Mouse (Mus musculus) lung, adult 2 months (tissue): Measurements from ENCODE around the gene Ankrd6. TPM values are rescaled to one million over a fixed set of nuclear protein-coding genes. Genes with fewer than 3 reads are reported as not detected.

Source experiments
- DNase-seq: peaks from one replicate; pipeline ENCODE4 v3.0.0; 2022
- H3K4me1 ChIP-seq: fragments of 200-500 bp; 2 replicates; pipeline ENCODE4 v1.6.1; 2011; ENCODE audit warnings: low read length; ENCODE audit not compliant: control insufficient read depth, insufficient read depth
- H3K4me3 ChIP-seq: fragments of 200-500 bp; replicated peaks from 2 replicates; pipeline ENCODE3; 2011; ENCODE audit warnings: low read depth, mild to moderate bottlenecking, control low read depth, low read length; ENCODE audit errors: extremely low read depth
- CTCF ChIP-seq: fragments of 200-500 bp; IDR thresholded peaks from 2 replicates; pipeline ENCODE4 v1.5.1; 2011; ENCODE audit warnings: mild to moderate bottlenecking, low read length, control low read depth; ENCODE audit not compliant: insufficient read depth
- POLR2A ChIP-seq: fragments of 200-500 bp; IDR thresholded peaks from 2 replicates; pipeline ENCODE4 v1.6.1; 2011; ENCODE audit warnings: low read depth, mild to moderate bottlenecking, control low read depth, low read length, borderline replicate concordance; ENCODE audit errors: extremely low read depth
- WGBS: fragments of 180-500 bp; shearing (Covaris S2); methylation state at CpG from one replicate; pipeline ENCODE4 v1.1.7; 2018; 5-methylcytosine and 5-hydroxymethylcytosine counted together
- polyA plus RNA-seq: library from polyadenylated mRNA; depleted of rRNA; stranded (reverse); fragments of >200 nt; gene quantifications from 2 replicates; pipeline ENCODE4 v1.2.3, GENCODE M21; 2012

The Ankrd6 gene
- polyA plus RNA-seq, 1 experiment: 0.72 TPM

- no peaks in the 10 kb centered on the region for H3K4me1 ChIP-seq
- no peak overlapping the region for H3K4me3 ChIP-seq
- no peak for TF ChIP-seq POLR2A
- TF ChIP-seq CTCF: no peak
- WGBS: 26% methylated on average over 11 of the region's 11 CpGs
- DNase-seq: no peak
Measured at GRCm38 (mm10) chr4:32889246-32889645, 61.4 kb downstream of the Ankrd6 start.

- TF ChIP-seq CTCF (no peak), POLR2A (no peak)
- no peak for DNase-seq
- H3K4me3 ChIP-seq: no peak overlapping the region
- H3K4me1 ChIP-seq: no peaks in the 10 kb centered on the region
- 91% methylated on average over 3 of the region's 3 CpGs for WGBS
Measured at GRCm38 (mm10) chr4:32886479-32886878, 64.2 kb downstream of the Ankrd6 start.

GRCm38 (mm10) chr4:32884599-32884998 is 66.0 kb downstream of the Ankrd6 start:
- TF ChIP-seq CTCF (no peak), POLR2A (no peak)
- 48% methylated on average over 9 of the region's 9 CpGs for WGBS
- DNase-seq: no peak
- Histone ChIP-seq H3K4me3 (no peak overlapping the region), H3K4me1 (no peaks in the 10 kb centered on the region)

- 65% methylated on average over 4 of the region's 4 CpGs for WGBS
- TF ChIP-seq CTCF (no peak), POLR2A (no peak)
- DNase-seq: no peak
- Histone ChIP-seq H3K4me1 (no peaks in the 10 kb centered on the region), H3K4me3 (no peak overlapping the region)
Measured at GRCm38 (mm10) chr4:32881001-32881400, 69.6 kb downstream of the Ankrd6 start.

GRCm38 (mm10) chr4:32874669-32875068 is 76.0 kb downstream of the Ankrd6 start:
- no peak for TF ChIP-seq POLR2A
- no peak for TF ChIP-seq CTCF
- DNase-seq: no peak
- H3K4me3 ChIP-seq: no peak overlapping the region
- WGBS: 68% methylated on average over 4 of the region's 4 CpGs
- no peaks in the 10 kb centered on the region for H3K4me1 ChIP-seq

GRCm38 (mm10) chr4:32872189-32872749 is 78.4 kb downstream of the Ankrd6 start:
- H3K4me1 ChIP-seq: no peaks in the 10 kb centered on the region
- DNase-seq: no peak
- TF ChIP-seq POLR2A: no peak
- no peak for TF ChIP-seq CTCF
- H3K4me3 ChIP-seq: no peak overlapping the region
- 68% methylated on average over 8 of the region's 8 CpGs for WGBS

GRCm38 (mm10) chr4:32869370-32869769 is 81.3 kb downstream of the Ankrd6 start:
- 28% methylated on average over 9 of the region's 9 CpGs for WGBS
- no peak overlapping the region for H3K4me3 ChIP-seq
- TF ChIP-seq POLR2A: no peak
- TF ChIP-seq CTCF: no peak
- H3K4me1 ChIP-seq: no peaks in the 10 kb centered on the region
- DNase-seq: no peak

- TF ChIP-seq CTCF (no peak), POLR2A (no peak)
- no peak overlapping the region for H3K4me3 ChIP-seq
- no peaks in the 10 kb centered on the region for H3K4me1 ChIP-seq
- 12% methylated on average over 8 of the region's 8 CpGs for WGBS
- DNase-seq: no peak
Measured at GRCm38 (mm10) chr4:32868858-32869257, 81.8 kb downstream of the Ankrd6 start.

- WGBS: 61% methylated on average over 4 of the region's 4 CpGs
- no peak for DNase-seq
Measured at GRCm38 (mm10) chr4:32868437-32868836, 82.2 kb downstream of the Ankrd6 start.

GRCm38 (mm10) chr4:32867460-32867859 is 83.2 kb downstream of the Ankrd6 start:
- TF ChIP-seq POLR2A: no peak
- TF ChIP-seq CTCF: peak; percentile 27; the same call in 1 of the 2 replicates
- DNase-seq: no peak
- 79% methylated on average over 6 of the region's 6 CpGs for WGBS
- H3K4me3 ChIP-seq: no peak overlapping the region
- H3K4me1 ChIP-seq: no peaks in the 10 kb centered on the region

More at GRCm38 (mm10) chr4:32868437-32868836, 82.2 kb downstream of the Ankrd6 start:
- Histone ChIP-seq H3K4me3 (no peak overlapping the region), H3K4me1 (no peaks in the 10 kb centered on the region)
- TF ChIP-seq CTCF: no peak
- no peak for TF ChIP-seq POLR2A

- no peak for DNase-seq
- Histone ChIP-seq H3K4me3 (no peak overlapping the region), H3K4me1 (no peaks in the 10 kb centered on the region)
- TF ChIP-seq CTCF: no peak
- no peak for TF ChIP-seq POLR2A
- WGBS: 87% methylated on average over 6 of the region's 6 CpGs
Measured at GRCm38 (mm10) chr4:32864867-32865242, 85.8 kb downstream of the Ankrd6 start.
